13 mouse cellular contexts compared by ENCODE assay signal in the genomic region with DNA sequence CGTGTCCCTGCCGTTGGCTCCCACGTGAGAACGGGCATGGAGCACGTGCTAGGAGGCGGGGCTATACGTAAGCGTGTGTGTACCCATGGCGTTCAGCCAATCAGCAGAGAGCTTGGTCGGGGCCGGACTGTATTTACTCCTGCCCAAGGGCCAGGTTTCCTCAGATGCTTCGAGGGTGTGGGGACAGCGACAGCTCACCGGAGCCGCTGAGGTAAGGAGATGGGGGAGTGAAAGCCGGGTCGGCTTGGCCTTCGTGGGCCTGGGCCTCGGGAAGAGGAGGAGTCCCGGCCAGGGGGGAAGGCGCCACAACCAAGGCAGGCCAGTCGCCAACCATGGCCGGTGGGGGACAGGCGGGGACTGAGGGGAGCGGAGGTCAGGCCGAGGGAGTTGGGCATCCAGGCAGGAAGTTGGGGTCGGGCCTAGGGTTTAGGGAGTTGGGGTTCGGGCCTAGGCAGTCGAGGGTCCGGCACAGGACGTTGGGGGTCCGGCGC. TPM values are rescaled to one million over a fixed set of nuclear protein-coding genes. Genes with fewer than 3 reads are reported as not detected.
A peak's percentile ranks its signal among the peaks of the same experiment; 100 is the strongest.
DNase-seq lines count a peak whose midpoint lies in the region; ATAC-seq lines count a peak whose summit lies in the region.
"Had no signal": no experiment of that assay in that cellular context is flagged by ENCODE, and none has a peak within 500 bp of the region (broad histone marks: within the 10 kb centered on the region; RNA-seq: fewer than 3 reads in every experiment).

TSS of gene Sycp3 (plus strand) at position 68 of the 491 bp plus-strand sequence.

- 89% methylated on average over 33 of the region's 33 CpGs for WGBS in hindbrain, embryonic 16.5 days
- 90% methylated on average over 33 of the region's 33 CpGs for WGBS in hindbrain, embryonic 11.5 days
- WGBS in midbrain, embryonic 15.5 days: 90% methylated on average over 33 of the region's 33 CpGs
- 84% methylated on average over 33 of the region's 33 CpGs for WGBS in midbrain, embryonic 16.5 days

- no peak for DNase-seq in hindbrain, embryonic 11.5 days (ENCODE audit: low spot score)
- peak; percentile 28 to 54 for DNase-seq in kidney, adult 8-10 months
- peak; percentile 75 for DNase-seq in testis, postnatal 10 days (ENCODE audit: low spot score)
- no peak for DNase-seq in gastrocnemius, postnatal 36 days
- DNase-seq: cerebellum, postnatal 25 days; lung, adult 2 months had no signal

- no peak within 1 kb of the TSS for H3K27ac ChIP-seq in hindbrain, embryonic 16.5 days (ENCODE audit: low read depth, low read length)
- no peak within 1 kb of the TSS for H3K27ac ChIP-seq in hindbrain, embryonic 11.5 days (ENCODE audit: low read depth, low read length)
- no peak within 1 kb of the TSS for H3K27ac ChIP-seq in midbrain, embryonic 15.5 days
- H3K27ac ChIP-seq in midbrain, embryonic 16.5 days (ENCODE audit: low read length): no peak within 1 kb of the TSS
- H3K27ac ChIP-seq: forebrain, embryonic 15.5 days; heart, embryonic 13.5 days had no signal

- no peaks in the 10 kb centered on the region for H3K27me3 ChIP-seq in hindbrain, embryonic 16.5 days (replicated peaks; ENCODE audit: control insufficient read depth, insufficient read depth, low read length)
- no peaks in the 10 kb centered on the region for H3K27me3 ChIP-seq in hindbrain, embryonic 11.5 days (ENCODE audit: control insufficient read depth, insufficient read depth, low read length)
- no peaks in the 10 kb centered on the region for H3K27me3 ChIP-seq in midbrain, embryonic 15.5 days (replicated peaks)
- no peaks in the 10 kb centered on the region for H3K27me3 ChIP-seq in midbrain, embryonic 16.5 days (ENCODE audit: control insufficient read depth, insufficient read depth, low read depth, low read length)
- H3K27me3 ChIP-seq: forebrain, embryonic 15.5 days; heart, embryonic 13.5 days had no signal

- H3K9ac ChIP-seq in hindbrain, embryonic 16.5 days (ENCODE audit: low read depth, low read length): no peak within 1 kb of the TSS
- no peak within 1 kb of the TSS for H3K9ac ChIP-seq in hindbrain, embryonic 11.5 days (ENCODE audit: low read depth, low read length)
- no peak within 1 kb of the TSS for H3K9ac ChIP-seq in midbrain, embryonic 15.5 days
- no peak within 1 kb of the TSS for H3K9ac ChIP-seq in midbrain, embryonic 16.5 days (ENCODE audit: low read depth, low read length)
- H3K9ac ChIP-seq: forebrain, embryonic 15.5 days; heart, embryonic 13.5 days had no signal

- intact Hi-C loops in gastrocnemius, postnatal 36 days (cut with DNase I): no loop called here

- no peak within 1 kb of the TSS for H3K4me3 ChIP-seq in hindbrain, embryonic 16.5 days (ENCODE audit: low read length)
- H3K4me3 ChIP-seq in hindbrain, embryonic 11.5 days (ENCODE audit: low read depth, low read length): no peak within 1 kb of the TSS
- no peak within 1 kb of the TSS for H3K4me3 ChIP-seq in midbrain, embryonic 15.5 days
- no peak within 1 kb of the TSS for H3K4me3 ChIP-seq in midbrain, embryonic 16.5 days (ENCODE audit: low read depth, low read length)
- H3K4me3 ChIP-seq: forebrain, embryonic 15.5 days; heart, embryonic 13.5 days had no signal

- no peaks in the 10 kb centered on the region for H3K9me3 ChIP-seq in hindbrain, embryonic 16.5 days (ENCODE audit: control insufficient read depth, low read length)
- no peaks in the 10 kb centered on the region for H3K9me3 ChIP-seq in hindbrain, embryonic 11.5 days (ENCODE audit: control insufficient read depth, low read length)
- H3K9me3 ChIP-seq in midbrain, embryonic 15.5 days: no peaks in the 10 kb centered on the region
- no peaks in the 10 kb centered on the region for H3K9me3 ChIP-seq in midbrain, embryonic 16.5 days (replicated peaks; ENCODE audit: control insufficient read depth, low read length, poor library complexity, severe bottlenecking)
- H3K9me3 ChIP-seq: forebrain, embryonic 15.5 days; heart, embryonic 13.5 days had no signal

- no peaks in the 10 kb centered on the region for H3K4me1 ChIP-seq in hindbrain, embryonic 16.5 days (ENCODE audit: control insufficient read depth, insufficient read depth, low read depth, low read length)
- H3K4me1 ChIP-seq in hindbrain, embryonic 11.5 days (replicated peaks; ENCODE audit: control insufficient read depth, insufficient read depth, low read length): no peaks in the 10 kb centered on the region
- no peaks in the 10 kb centered on the region for H3K4me1 ChIP-seq in midbrain, embryonic 15.5 days
- no peaks in the 10 kb centered on the region for H3K4me1 ChIP-seq in midbrain, embryonic 16.5 days (ENCODE audit: control insufficient read depth, insufficient read depth, low read length)
- H3K4me1 ChIP-seq: forebrain, embryonic 15.5 days; heart, embryonic 13.5 days had no signal

- ATAC-seq in hindbrain, embryonic 16.5 days: peak; percentile 48; the same call in 1 of the 2 replicates
- ATAC-seq in hindbrain, embryonic 11.5 days (ENCODE audit: low FRiP score): no peak
- 0 out of 2 replicates have a peak, but pooled peaks have one; percentile 20 for ATAC-seq in midbrain, embryonic 15.5 days (replicated peaks)
- ATAC-seq in midbrain, embryonic 16.5 days: no peak
- ATAC-seq: forebrain, embryonic 15.5 days had no signal

- H3K4me2 ChIP-seq in hindbrain, embryonic 16.5 days (ENCODE audit: low read length): no peak within 1 kb of the TSS
- H3K4me2 ChIP-seq in hindbrain, embryonic 11.5 days (replicated peaks; ENCODE audit: low read depth, low read length): no peak within 1 kb of the TSS
- no peak within 1 kb of the TSS for H3K4me2 ChIP-seq in midbrain, embryonic 15.5 days
- no peak within 1 kb of the TSS for H3K4me2 ChIP-seq in midbrain, embryonic 16.5 days (ENCODE audit: low read length)
- H3K4me2 ChIP-seq: forebrain, embryonic 15.5 days; heart, embryonic 13.5 days had no signal

- H3K36me3 ChIP-seq in hindbrain, embryonic 16.5 days (ENCODE audit: control insufficient read depth, insufficient read depth, low read length): no peaks in the 10 kb centered on the region
- H3K36me3 ChIP-seq in hindbrain, embryonic 11.5 days (ENCODE audit: control insufficient read depth, insufficient read depth, low read length): no peaks in the 10 kb centered on the region
- no peaks in the 10 kb centered on the region for H3K36me3 ChIP-seq in midbrain, embryonic 15.5 days (replicated peaks)
- H3K36me3 ChIP-seq in midbrain, embryonic 16.5 days (ENCODE audit: control insufficient read depth, insufficient read depth, low read length): no peaks in the 10 kb centered on the region
- H3K36me3 ChIP-seq: forebrain, embryonic 15.5 days; heart, embryonic 13.5 days had no signal

RNA-seq across cellular contexts. Expression of gene Sycp3, which starts in this region (rescaled TPM):
- 0.55 and 0.59 TPM in 2 replicates for polyA plus RNA-seq in hindbrain, embryonic 16.5 days (2015; fragmentation: Nextera tagmentation; extraction: Ambion mirVana)
- not detected in 2 replicates for polyA plus RNA-seq in hindbrain, embryonic 11.5 days (2014; fragmentation: Nextera tagmentation; extraction: Ambion mirVana)
- polyA plus RNA-seq in midbrain, embryonic 15.5 days (2015; fragmentation: Nextera tagmentation; extraction: Ambion mirVana): 0.50 and 0.75 TPM in 2 replicates
- 0.51 and 0.72 TPM in 2 replicates for polyA plus RNA-seq in midbrain, embryonic 16.5 days (2015; fragmentation: Nextera tagmentation; extraction: Ambion mirVana)
- not detected for total RNA-seq in gastrocnemius, postnatal 36 days (2021)
- polyA plus RNA-seq: lung, adult 2 months; neural tube, embryonic 11.5 days; small intestine, adult 2 months had no signal

Comparison
In these comparisons a context has a peak if more than half of its experiments do, and no peak if none do; other contexts are left out.
1. Peak in ATAC-seq in hindbrain, embryonic 16.5 days; RNA of the gene not detected or under 1 TPM.
2. Peak in ATAC-seq in midbrain, embryonic 15.5 days; RNA of the gene not detected or under 1 TPM.
3. DNase-seq: peak in kidney, adult 8-10 months (2 of 2) and testis, postnatal 10 days (single experiment); none in hindbrain, embryonic 11.5 days (single experiment) and gastrocnemius, postnatal 36 days (0 of 2).